Mouse (Mus musculus): Measurements from ENCODE around the gene Fbxw14. TPM values are rescaled to one million over a fixed set of nuclear protein-coding genes. Genes with fewer than 3 reads are reported as not detected.
"Not testable (repeated sequence)": the region's sequence is repeated elsewhere in the genome, so short reads cannot be mapped to it uniquely, and the experiment has no call there.

The Fbxw14 gene
- not detected in 2 replicates for polyA plus RNA-seq (2012; rRNA removed)

DNA sequence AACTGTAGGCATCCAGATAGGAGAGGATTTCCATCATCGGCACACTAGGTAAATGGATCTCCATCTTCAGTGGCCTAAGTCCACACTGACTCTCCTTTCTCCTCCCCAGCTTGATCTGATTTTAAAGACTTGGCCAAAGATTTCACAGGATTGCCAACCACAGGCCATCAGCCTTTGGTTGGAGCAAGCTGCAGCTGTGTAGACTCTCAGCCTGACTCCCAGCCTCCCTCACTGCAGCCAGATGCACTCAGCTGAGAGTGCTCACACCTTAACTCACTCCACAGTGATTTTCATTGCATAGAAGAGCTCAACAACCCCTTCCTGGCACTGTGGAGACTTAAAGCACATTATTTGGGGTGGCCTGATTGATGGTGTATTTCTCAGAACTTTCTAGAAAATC lies at the start of gene Fbxw14:
TSS of gene Fbxw14 (minus strand) at position 101 of the 400 bp plus-strand sequence.
- no CpG with 5 or more reads among the region's 1 CpGs for WGBS
- not testable (repeated sequence) for DNase-seq (ENCODE audit: low read depth, low spot score)

DNA sequence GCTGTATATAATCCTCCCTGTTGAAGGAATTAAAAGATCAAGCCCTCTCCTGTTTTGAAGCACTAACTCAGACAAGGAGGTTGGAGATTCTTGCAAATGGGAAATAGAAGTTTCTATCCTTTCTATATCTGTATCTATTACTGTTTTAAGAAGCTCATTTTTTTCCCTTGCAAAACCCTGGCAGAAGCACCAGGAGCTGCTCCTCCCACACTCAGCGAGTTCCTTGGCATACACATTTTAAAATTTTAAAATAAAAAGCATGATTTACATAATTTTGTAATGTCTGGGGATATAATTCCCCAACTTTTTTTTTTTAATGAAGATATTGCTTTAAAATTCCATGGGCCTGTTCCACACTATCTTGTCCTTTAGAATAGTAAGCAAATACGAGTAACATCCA lies 24.4 kb downstream of the Fbxw14 start:
- DNase-seq (ENCODE audit: low read depth, low spot score) = no peak
- 64% methylated on average over 2 of the region's 2 CpGs for WGBS

DNA sequence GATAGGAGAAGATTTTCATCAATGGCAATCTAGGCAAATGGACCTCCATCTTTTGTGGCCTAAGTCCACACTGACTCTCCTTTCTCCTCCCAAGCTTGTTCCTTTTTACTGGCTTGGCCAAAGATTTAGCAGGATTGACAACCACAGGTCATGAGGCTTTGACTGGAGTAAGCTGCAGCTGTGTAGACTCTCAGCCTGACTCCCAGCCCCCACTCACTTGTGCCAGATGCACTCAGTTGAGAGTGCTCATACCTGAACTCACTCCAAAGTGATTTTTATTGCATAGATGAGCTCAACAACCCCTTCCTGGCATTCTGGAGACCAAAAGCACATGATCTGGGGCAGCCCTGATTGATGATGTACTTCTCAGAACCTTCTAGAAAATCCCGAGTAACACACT lies 52.8 kb downstream of the Fbxw14 start, which contains the start of gene Fbxw20:
TSS of gene Fbxw20 (minus strand) at position 101 of the 400 bp plus-strand sequence.
- WGBS = 82% methylated on average over 1 of the region's 1 CpGs
- DNase-seq (ENCODE audit: low read depth, low spot score) = no peak

Other genes starting within 250 kb of the Fbxw14 start
- gene Shisa5, start 249.1 kb downstream of the Fbxw14 start, polyA plus RNA-seq (2012; rRNA removed) = 334 and 413 TPM in 2 replicates
- gene Trex1, start 227.9 kb downstream of the Fbxw14 start, polyA plus RNA-seq (2012; rRNA removed) = 65.2 and 93.3 TPM in 2 replicates
- gene Atrip, start 213.6 kb downstream of the Fbxw14 start, polyA plus RNA-seq (2012; rRNA removed) = 11.7 and 13.7 TPM in 2 replicates
- 11.3 and 12.1 TPM in 2 replicates for gene Ccdc51, start 205.2 kb downstream of the Fbxw14 start, polyA plus RNA-seq (2012; rRNA removed)
- 48.8 and 51.7 TPM in 2 replicates for gene Tma7, start 205.1 kb downstream of the Fbxw14 start, polyA plus RNA-seq (2012; rRNA removed)
- 2.5 and 3.4 TPM in 2 replicates for gene Plxnb1, start 192.3 kb downstream of the Fbxw14 start, polyA plus RNA-seq (2012; rRNA removed)
- not detected in 2 replicates for gene Fbxw21, start 125.6 kb downstream of the Fbxw14 start, polyA plus RNA-seq (2012; rRNA removed)
- not detected in 2 replicates for gene Fbxw13, start 91.7 kb downstream of the Fbxw14 start, polyA plus RNA-seq (2012; rRNA removed)
- gene Fbxw20, start 52.9 kb downstream of the Fbxw14 start, polyA plus RNA-seq (2012; rRNA removed) = not detected in 2 replicates
- not detected in 2 replicates for gene Fbxw28, start 52.0 kb upstream of the Fbxw14 start, polyA plus RNA-seq (2012; rRNA removed)
- not detected in 2 replicates for gene Fbxw22, start 116.6 kb upstream of the Fbxw14 start, polyA plus RNA-seq (2012; rRNA removed)
- not detected in 2 replicates for gene Fbxw16, start 161.5 kb upstream of the Fbxw14 start, polyA plus RNA-seq (2012; rRNA removed)
- not detected in 2 replicates for gene Fbxw19, start 208.2 kb upstream of the Fbxw14 start, polyA plus RNA-seq (2012; rRNA removed)